In genomic region chr5:8819635-8820591, GRCm38 (mm10) we compare ENCODE assay signal across 9 mouse cellular contexts. TPM values are rescaled to one million over a fixed set of nuclear protein-coding genes. Genes with fewer than 3 reads are reported as not detected.
DNase-seq lines count a peak whose midpoint lies in the region; ATAC-seq and TF ChIP-seq lines count a peak whose summit lies in the region.
"Had no signal": no experiment of that assay in that cellular context is flagged by ENCODE, and none has a peak within 500 bp of the region (broad histone marks: within the 10 kb centered on the region; RNA-seq: fewer than 3 reads in every experiment).

No protein-coding gene starts in this region.

- WGBS in kidney, postnatal 0 days = 10% methylated on average over 7 of the region's 8 CpGs
- 15% methylated on average over 7 of the region's 8 CpGs for WGBS in kidney, adult 2 months
- 15% methylated on average over 7 of the region's 8 CpGs for WGBS in hindbrain, postnatal 0 days
- WGBS in neural tube, embryonic 14.5 days = 15% methylated on average over 7 of the region's 8 CpGs

- DNase-seq in kidney, postnatal 0 days (ENCODE audit: low spot score) = peak; percentile 14
- DNase-seq in kidney, adult 2 months = no peak
- peak; percentile 12 for DNase-seq in embryo, embryonic 9.5 days (ENCODE audit: extremely low spot score)
- no peak for DNase-seq in hindbrain, postnatal 0 days (ENCODE audit: low spot score)
- no peak for DNase-seq in layer of hippocampus, adult 18-20 months (ENCODE audit: low spot score in 2 of 2)
- DNase-seq in thymus, postnatal 14 days = no peak
- DNase-seq in layer of hippocampus, adult 11-12 months (ENCODE audit: low spot score) = no peak
- DNase-seq: kidney, postnatal 4 days had no signal

- no peak overlapping the region for H3K4me3 ChIP-seq in kidney, postnatal 0 days (replicated peaks; ENCODE audit: low read depth, low read length)
- no peak overlapping the region for H3K4me3 ChIP-seq in kidney, adult 2 months (ENCODE audit: insufficient read depth, low read depth, low read length)
- peak overlapping the region; percentile 21 for H3K4me3 ChIP-seq in hindbrain, postnatal 0 days (ENCODE audit: low read length)
- peak overlapping the region; percentile 18; the same call in 1 of the 2 replicates for H3K4me3 ChIP-seq in neural tube, embryonic 14.5 days (ENCODE audit: low read depth, low read length)

- no peak for ATAC-seq in kidney, postnatal 0 days (replicated peaks; ENCODE audit: low FRiP score, low read depth)
- ATAC-seq in hindbrain, postnatal 0 days = no peak
- ATAC-seq in neural tube, embryonic 14.5 days (ENCODE audit: low read depth) = peak; percentile 68

- no peak overlapping the region for H3K27ac ChIP-seq in kidney, postnatal 0 days
- H3K27ac ChIP-seq in kidney, adult 2 months (ENCODE audit: insufficient read depth, low read depth, low read length) = no peak overlapping the region
- H3K27ac ChIP-seq in hindbrain, postnatal 0 days = no peak overlapping the region
- H3K27ac ChIP-seq in neural tube, embryonic 14.5 days (ENCODE audit: low read depth, low read length) = no peak overlapping the region

- H3K27me3 ChIP-seq in kidney, postnatal 0 days (ENCODE audit: insufficient read depth, low read length) = no peaks in the 10 kb centered on the region
- no peaks in the 10 kb centered on the region for H3K27me3 ChIP-seq in kidney, adult 2 months (replicated peaks; ENCODE audit: control insufficient read depth, insufficient read depth, low read length)
- no peaks in the 10 kb centered on the region for H3K27me3 ChIP-seq in hindbrain, postnatal 0 days (ENCODE audit: insufficient read depth, low read length)
- H3K27me3 ChIP-seq in neural tube, embryonic 14.5 days (ENCODE audit: control insufficient read depth, insufficient read depth, low read length) = no peaks in the 10 kb centered on the region

- H3K36me3 ChIP-seq in kidney, postnatal 0 days (ENCODE audit: insufficient read depth, low read length) = no peaks in the 10 kb centered on the region
- H3K36me3 ChIP-seq in kidney, adult 2 months (ENCODE audit: control insufficient read depth, insufficient read depth, low read length) = no peaks in the 10 kb centered on the region
- no peaks in the 10 kb centered on the region for H3K36me3 ChIP-seq in hindbrain, postnatal 0 days (ENCODE audit: insufficient read depth, low read length)
- H3K36me3 ChIP-seq in neural tube, embryonic 14.5 days (ENCODE audit: control insufficient read depth, insufficient read depth, low read length) = no peaks in the 10 kb centered on the region

- no peak overlapping the region for H3K9ac ChIP-seq in kidney, postnatal 0 days (ENCODE audit: low read depth, low read length)
- 0 out of 2 replicates have a peak overlapping the region, but pooled peaks have one; percentile 14 for H3K9ac ChIP-seq in hindbrain, postnatal 0 days (replicated peaks; ENCODE audit: low read length)
- no peak overlapping the region; the same call in 1 of the 2 replicates for H3K9ac ChIP-seq in neural tube, embryonic 14.5 days (replicated peaks; ENCODE audit: low read depth, low read length)

- TF ChIP-seq CTCF in kidney, postnatal 0 days (IDR thresholded peaks at IDR 0.05; ENCODE audit: low read depth) = no peak
- no peak for TF ChIP-seq CTCF in kidney, adult 2 months (conservative IDR thresholded peaks at IDR 0.05; ENCODE audit: insufficient read depth, insufficient read length, low read depth, low read length)
- TF ChIP-seq CTCF in hindbrain, postnatal 0 days (IDR thresholded peaks at IDR 0.05; ENCODE audit: low read depth) = no peak

- H3K9me3 ChIP-seq in kidney, postnatal 0 days (replicated peaks; ENCODE audit: low read length) = no peaks in the 10 kb centered on the region
- no peaks in the 10 kb centered on the region for H3K9me3 ChIP-seq in hindbrain, postnatal 0 days (ENCODE audit: low read length)
- no peaks in the 10 kb centered on the region for H3K9me3 ChIP-seq in neural tube, embryonic 14.5 days (ENCODE audit: control insufficient read depth, low read length)

- H3K4me1 ChIP-seq in kidney, postnatal 0 days (replicated peaks; ENCODE audit: insufficient read depth, low read length) = no peaks in the 10 kb centered on the region
- no peaks in the 10 kb centered on the region for H3K4me1 ChIP-seq in kidney, adult 2 months (ENCODE audit: control insufficient read depth, insufficient read depth, low read length)
- no peaks in the 10 kb centered on the region for H3K4me1 ChIP-seq in hindbrain, postnatal 0 days (ENCODE audit: insufficient read depth, low read length)
- peaks cover 5% of the 10 kb centered on the region; the same call in 1 of the 2 replicates for H3K4me1 ChIP-seq in neural tube, embryonic 14.5 days (ENCODE audit: control insufficient read depth, insufficient read depth, low read length)

- no peak for TF ChIP-seq POLR2A in kidney, adult 2 months (IDR thresholded peaks at IDR 0.05; ENCODE audit: low read depth, low read length)

- H3K4me2 ChIP-seq in kidney, postnatal 0 days (ENCODE audit: low read length) = peak overlapping the region; percentile 40
- peak overlapping the region; percentile 50 for H3K4me2 ChIP-seq in hindbrain, postnatal 0 days (ENCODE audit: low read depth, low read length)
- peak overlapping the region; percentile 47 for H3K4me2 ChIP-seq in neural tube, embryonic 14.5 days (ENCODE audit: low read depth, low read length)

RNA-seq across cellular contexts. Expression of gene Abcb1b, which starts 22.0 kb away (rescaled TPM):
- 0.62 and 1.4 TPM in 2 replicates for polyA plus RNA-seq in kidney, postnatal 0 days (2015; fragmentation: Nextera tagmentation; extraction: Ambion mirVana)
- 8.4 and 10.2 TPM in 2 replicates for polyA plus RNA-seq in kidney, adult 2 months (2012; rRNA removed)
- 0.99 and 1.2 TPM in 2 replicates for total RNA-seq in hindbrain, postnatal 0 days (2014; rRNA removed)
- polyA plus RNA-seq in hindbrain, postnatal 0 days (2015; fragmentation: Nextera tagmentation; extraction: Ambion mirVana) = 1.4 and 1.8 TPM in 2 replicates
- polyA plus RNA-seq in neural tube, embryonic 14.5 days (2014; fragmentation: Nextera tagmentation; extraction: Ambion mirVana) = 0.51 and 1.0 TPM in 2 replicates
- 1 to 10 TPM; 2.8 to 3.6 TPM for total RNA-seq in layer of hippocampus, adult 18-20 months (2021)

Comparison
In these comparisons a context has a peak if more than half of its experiments do, and no peak if none do; other contexts are left out.
1. DNase-seq: peak in kidney, postnatal 0 days (single experiment) and embryo, embryonic 9.5 days (single experiment); none in kidney, adult 2 months (single experiment), hindbrain, postnatal 0 days (single experiment), layer of hippocampus, adult 18-20 months (0 of 2), thymus, postnatal 14 days (single experiment) and layer of hippocampus, adult 11-12 months (single experiment).
2. H3K4me3 ChIP-seq: peak in hindbrain, postnatal 0 days (single experiment) and neural tube, embryonic 14.5 days (single experiment); none in kidney, postnatal 0 days (single experiment) and kidney, adult 2 months (single experiment).
3. Peak in every context shown above with its lines, with median percentiles within 50 percentile points of each other: H3K4me2 ChIP-seq.